Mouse (Mus musculus) left cerebral cortex, adult 2 months (tissue): Measurements from ENCODE around the gene Ntf5. TPM values are rescaled to one million over a fixed set of nuclear protein-coding genes. Genes with fewer than 3 reads are reported as not detected.
"Not testable (repeated sequence)": the region's sequence is repeated elsewhere in the genome, so short reads cannot be mapped to it uniquely, and the experiment has no call there.

ENCODE experiments used
- DNase-seq, 2 experiments: peaks; one replicate each; pipeline ENCODE4 v3.0.0; 2021 to 2022; ENCODE audit warnings: low spot score in 2 of 2, mixed read lengths in 1 of 2; ENCODE audit errors: extremely low spot score in 1 of 2
- H3K27ac ChIP-seq: fragments of 200-600 bp; 2 replicates; pipeline ENCODE4 v1.8.1; 2022
- H3K4me3 ChIP-seq: fragments of 200-600 bp; 2 replicates; pipeline ENCODE4 v1.8.1; 2022
- CTCF ChIP-seq: fragments of 200-600 bp; IDR thresholded peaks from 2 replicates; pipeline ENCODE4 v1.8.1; 2022; ENCODE audit warnings: antibody characterized with exemption, mild to moderate bottlenecking, moderate library complexity
- intact Hi-C: fragments of 180-260 bp; cut with DNase I; formaldehyde crosslinking; loops from one replicate; pipeline ENCODE4 v1.15.1; 2025
- microRNA-seq, 2 experiments: library from miRNA; unstranded; fragments of <30 nt; microRNA quantifications; one replicate each; pipeline ENCODE4 v1.2.0; 2021
- total RNA-seq, 2 experiments: library from RNA; stranded (reverse); gene quantifications; 2 replicates each; pipeline ENCODE4 v1.2.3; 2021

The Ntf5 gene
- total RNA-seq, 2 experiments from 2014 or later = not detected

- Histone ChIP-seq H3K4me3 (peak overlapping the region; percentile 88), H3K27ac (peak overlapping the region; percentile 95)
- no peak for TF ChIP-seq CTCF
- intact Hi-C loops = no loop called here
- DNase-seq = no peak
These were observed 46.9 kb downstream of the Ntf5 start for GRCm38 (mm10) chr7:45460377-45460776.

- intact Hi-C loops = no loop called here
- H3K4me3 ChIP-seq = no peak overlapping the region
- peak in 1 of 2 experiments; percentile 34 for DNase-seq
- peak overlapping the region; percentile 95 for H3K27ac ChIP-seq
- TF ChIP-seq CTCF = no peak
These were observed 47.4 kb downstream of the Ntf5 start for GRCm38 (mm10) chr7:45460860-45461314.

GRCm38 (mm10) chr7:45461326-45461725, 47.8 kb downstream of the Ntf5 start:
- TF ChIP-seq CTCF = no peak
- intact Hi-C loops = no loop called here
- H3K27ac ChIP-seq = peak overlapping the region; percentile 95; the same call in 1 of the 2 replicates

DNA sequence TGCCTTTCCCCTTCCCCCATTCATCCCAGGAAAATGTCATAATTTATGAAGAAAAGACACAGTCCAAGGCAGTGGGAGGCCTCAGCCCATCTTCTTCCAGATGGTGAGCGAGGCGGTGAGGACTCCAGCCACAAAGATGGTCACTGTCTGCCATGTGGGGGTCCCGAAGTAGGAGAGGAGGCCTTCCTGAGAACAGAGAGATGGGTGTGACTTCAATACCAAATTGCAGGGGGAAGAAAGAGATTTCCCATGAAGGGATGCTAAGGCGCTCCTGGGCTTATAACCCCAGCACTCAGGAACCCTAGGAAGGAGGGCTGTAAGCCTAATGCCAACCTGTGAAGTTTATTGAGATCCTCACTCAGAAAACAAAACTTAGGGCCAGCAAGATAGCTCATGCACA, 48.3 kb downstream of the Ntf5 start:
- H3K27ac ChIP-seq = no peak overlapping the region
- intact Hi-C loops = no loop called here
- H3K4me3 ChIP-seq = no peak overlapping the region
- DNase-seq = no peak
- no peak for TF ChIP-seq CTCF

More at GRCm38 (mm10) chr7:45461326-45461725, 47.8 kb downstream of the Ntf5 start:
- H3K4me3 ChIP-seq = no peak overlapping the region
- DNase-seq = no peak

GRCm38 (mm10) chr7:45462325-45462724, 48.8 kb downstream of the Ntf5 start:
- TF ChIP-seq CTCF = no peak
- intact Hi-C loops = no loop called here
- H3K4me3 ChIP-seq = no peak overlapping the region

GRCm38 (mm10) chr7:45462868-45463267, 49.4 kb downstream of the Ntf5 start:
- TF ChIP-seq CTCF = peak; percentile 52
- H3K4me3 ChIP-seq, H3K27ac ChIP-seq, DNase-seq, intact Hi-C loops: not testable (repeated sequence)

More at GRCm38 (mm10) chr7:45462325-45462724, 48.8 kb downstream of the Ntf5 start:
- no peak overlapping the region for H3K27ac ChIP-seq
- DNase-seq = no peak

DNA sequence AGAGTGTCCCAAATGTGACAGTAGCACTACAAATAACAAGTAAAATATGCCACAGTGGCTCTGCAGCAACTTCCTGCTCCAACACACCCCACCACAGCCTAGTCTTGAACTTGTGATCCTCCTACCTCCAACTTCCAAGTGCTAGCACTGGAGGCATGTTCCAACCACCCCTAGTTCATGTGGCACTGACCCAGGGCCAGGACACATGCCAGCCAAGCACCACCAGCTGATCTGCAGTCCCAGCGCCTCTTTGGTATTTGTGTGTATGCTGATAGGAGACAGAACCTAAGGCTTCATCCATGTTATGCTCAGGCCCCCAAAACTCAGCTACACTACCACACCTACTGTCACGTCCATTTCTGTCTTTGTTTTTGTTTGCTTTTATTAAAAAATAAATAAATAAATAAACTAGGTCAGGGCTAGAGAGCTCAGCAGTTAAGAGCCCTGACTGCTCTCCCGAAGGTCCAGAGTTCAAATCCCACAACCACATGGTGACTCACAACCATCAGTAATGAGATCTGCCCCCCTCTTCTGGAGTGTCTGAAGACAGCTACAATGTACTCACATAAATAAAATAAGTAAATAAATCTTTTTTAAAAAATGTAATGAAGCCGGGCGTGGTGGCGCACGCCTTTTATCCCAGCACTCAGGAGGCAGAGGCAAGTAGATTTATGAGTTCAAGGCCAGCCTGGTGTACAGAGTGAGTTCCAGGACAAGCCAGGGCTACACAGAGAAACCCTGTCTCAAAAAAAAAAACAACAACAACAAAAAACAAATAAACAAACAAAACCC, 50.7 kb downstream of the Ntf5 start:
- TF ChIP-seq CTCF = no peak
- intact Hi-C loops = no loop called here
- Histone ChIP-seq H3K27ac (no peak overlapping the region), H3K4me3 (no peak overlapping the region)
- DNase-seq = no peak

- Histone ChIP-seq H3K4me3 (no peak overlapping the region), H3K27ac (no peak overlapping the region)
- no peak for TF ChIP-seq CTCF
- intact Hi-C loops = loop anchor here (5.0 kb wide), 1 partner anchor 217 kb away; the partner anchor contains the start of gene Ntn5
- DNase-seq = no peak
These were observed 51.6 kb downstream of the Ntf5 start for GRCm38 (mm10) chr7:45465112-45465511.

- DNase-seq = no peak
- Histone ChIP-seq H3K27ac (peak overlapping the region; percentile 81; the same call in 1 of the 2 replicates), H3K4me3 (peak overlapping the region; percentile 96)
- intact Hi-C loops = loop anchor here (5.0 kb wide), 1 partner anchor 217 kb away; the partner anchor contains the start of gene Ntn5
- TF ChIP-seq CTCF = no peak; the same call in 1 of the 2 replicates
These were observed 52.1 kb downstream of the Ntf5 start for GRCm38 (mm10) chr7:45465549-45465948.

GRCm38 (mm10) chr7:45466283-45467089, 53.0 kb downstream of the Ntf5 start, which contains the start of gene Bax:
TSS of gene Bax (minus strand) at chr7:45466898.
- intact Hi-C loops = loop anchor here (2.0 to 5.0 kb wide), 2 partner anchors 122 to 216 kb away; partner anchors contain the start of gene Ntn5
- peak within 1 kb of the TSS; percentile 81 for H3K27ac ChIP-seq
- peak within 1 kb of the TSS; percentile 96 for H3K4me3 ChIP-seq
- peak; percentile 95 to 97 for DNase-seq
- no peak; the same call in 1 of the 2 replicates for TF ChIP-seq CTCF

Small RNA genes lying within 50 kb of the gene (microRNA-seq; reads per million reads assigned to microRNA genes)
- gene Gm22133 = 0 to 0.24 reads per million in 2 experiments

Other genes with a start within 250 kb of the Ntf5 start
- 1,000 to 10,000 TPM; 1,255 to 1,327 TPM for gene Slc17a7, start 249.7 kb upstream of the Ntf5 start, total RNA-seq
- under 1 TPM in 1 of 2 experiments, not detected in 1; 0.29 TPM for gene Gfy, start 234.1 kb upstream of the Ntf5 start, total RNA-seq
- not detected for gene Pth2, start 232.7 kb upstream of the Ntf5 start, total RNA-seq
- gene Ccdc155, start 208.8 kb upstream of the Ntf5 start, total RNA-seq = 1 to 10 TPM; 6.7 to 7.5 TPM
- gene Dkkl1, start 201.5 kb upstream of the Ntf5 start, total RNA-seq = 10 to 100 TPM; 32.4 to 33.5 TPM
- gene Tead2, start 197.9 kb upstream of the Ntf5 start, total RNA-seq = 1 to 10 TPM; 3.9 to 4.1 TPM
- 1 to 10 TPM; 4.2 to 5.4 TPM for gene Cd37, start 174.6 kb upstream of the Ntf5 start, total RNA-seq
- gene Slc6a16, start 172.6 kb upstream of the Ntf5 start, total RNA-seq = 1 to 10 TPM; 1.9 to 2.4 TPM
- under 1 TPM in 1 of 2 experiments, not detected in 1; 0.23 TPM for gene Slc6a21, start 136.2 kb upstream of the Ntf5 start, total RNA-seq
- 10 to 100 TPM; 18.5 to 24.6 TPM for gene Trpm4, start 79.9 kb upstream of the Ntf5 start, total RNA-seq
- gene Hrc, start 78.4 kb upstream of the Ntf5 start, total RNA-seq = under 1 TPM; 0.23 to 0.61 TPM
- 100 to 1,000 TPM; 156 to 159 TPM for gene Ppfia3, start 46.7 kb upstream of the Ntf5 start, total RNA-seq
- 100 to 1,000 TPM; 156 to 178 TPM for gene Lin7b, start 43.1 kb upstream of the Ntf5 start, total RNA-seq
- 100 to 1,000 TPM; 428 to 429 TPM for gene Snrnp70, start 18.0 kb upstream of the Ntf5 start, total RNA-seq
- not detected for gene Kcna7, start 8.0 kb upstream of the Ntf5 start, total RNA-seq
- gene Lhb, start 7.1 kb downstream of the Ntf5 start, total RNA-seq = not detected
- gene Gys1, start 21.1 kb downstream of the Ntf5 start, total RNA-seq = 10 to 100 TPM; 18.2 to 19.2 TPM
- 10 to 100 TPM; 34.4 to 39.9 TPM for gene Ruvbl2, start 24.4 kb downstream of the Ntf5 start, total RNA-seq
- 100 to 1,000 TPM; 200 to 208 TPM for gene Ftl1, start 46.2 kb downstream of the Ntf5 start, total RNA-seq
- 10 to 100 TPM; 66.9 to 67.4 TPM for gene Bax, start 53.2 kb downstream of the Ntf5 start, total RNA-seq
- gene Tulp2, start 68.2 kb downstream of the Ntf5 start, total RNA-seq = under 1 TPM in 1 of 2 experiments, not detected in 1; 0.30 TPM
- 1 to 10 TPM; 1.5 to 2.0 TPM for gene Gm45808, start 73.1 kb downstream of the Ntf5 start, total RNA-seq
- 1 to 10 TPM; 3.7 to 4.8 TPM for gene Dhdh, start 75.1 kb downstream of the Ntf5 start, total RNA-seq
- 100 to 1,000 TPM in 1 of 2 experiments, 10 to 100 TPM in 1; 95.4 to 106 TPM for gene Nucb1, start 96.7 kb downstream of the Ntf5 start, total RNA-seq
- 10 to 100 TPM; 25.2 to 29.3 TPM for gene Ppp1r15a, start 112.6 kb downstream of the Ntf5 start, total RNA-seq
- gene Plekha4, start 112.6 kb downstream of the Ntf5 start, total RNA-seq = 1 to 10 TPM; 4.2 to 5.1 TPM
- gene Hsd17b14, start 141.2 kb downstream of the Ntf5 start, total RNA-seq = under 1 TPM; 0.61 to 0.68 TPM
- 10 to 100 TPM; 25.4 to 26.2 TPM for gene Bcat2, start 156.5 kb downstream of the Ntf5 start, total RNA-seq
- gene Fgf21, start 201.8 kb downstream of the Ntf5 start, total RNA-seq = not detected
- not detected for gene Fut1, start 203.6 kb downstream of the Ntf5 start, total RNA-seq
- gene Izumo1, start 208.1 kb downstream of the Ntf5 start, total RNA-seq = under 1 TPM in 1 of 2 experiments, not detected in 1; 0.34 TPM
- 1 to 10 TPM; 6.1 to 8.0 TPM for gene Rasip1, start 213.8 kb downstream of the Ntf5 start, total RNA-seq
- gene Mamstr, start 226.3 kb downstream of the Ntf5 start, total RNA-seq = 1 to 10 TPM; 3.5 to 3.9 TPM